Mouse (Mus musculus) ES-Bruce4 (cell line): ENCODE data around the gene Cntd1.
A peak's percentile ranks its signal among the peaks of the same experiment; 100 is the strongest.

Experiments
- CTCF ChIP-seq: IDR thresholded peaks from one replicate; pipeline ENCODE4 v1.8.1; 2011; ENCODE audit warnings: low read depth, low read length
- EP300 ChIP-seq: IDR thresholded peaks from 2 replicates; pipeline ENCODE4 v1.6.1; 2011; ENCODE audit warnings: low read depth, low read length; ENCODE audit not compliant: insufficient read depth
- POLR2A ChIP-seq: IDR thresholded peaks from one replicate; pipeline ENCODE4 v1.8.1; 2011; ENCODE audit warnings: low read length; ENCODE audit not compliant: insufficient read depth

GRCm38 (mm10) chr11:101335685-101336084 lies 56.9 kb downstream of the Cntd1 start:
- no peak for TF ChIP-seq POLR2A
- peak; percentile 79 for TF ChIP-seq CTCF
- no peak for TF ChIP-seq EP300
